Mouse (Mus musculus) liver, postnatal 0 days (tissue): ENCODE data around the gene Lasp1. TPM values are rescaled to one million over a fixed set of nuclear protein-coding genes. Genes with fewer than 3 reads are reported as not detected.

Experiments
- ATAC-seq: fragments of 200-750 bp; cut with Nextera tagmentation; 2 replicates; pipeline ENCODE4 v1.8.0; 2017; ENCODE audit warnings: mild to moderate bottlenecking, moderate library complexity
- DNase-seq: peaks from one replicate; pipeline ENCODE4 v3.0.0-alpha.2; 2016
- H3K27ac ChIP-seq: fragments of 300-500 bp; sonication (generic); 2 replicates; pipeline ENCODE4 v1.5.1; 2014; ENCODE audit warnings: antibody characterized with exemption, moderate library complexity, mild to moderate bottlenecking, low read depth
- H3K27me3 ChIP-seq: fragments of 300-500 bp; sonication (generic); 2 replicates; pipeline ENCODE4 v1.6.1; 2014; ENCODE audit warnings: low read length, control low read depth, mixed read lengths; ENCODE audit not compliant: insufficient read depth
- H3K36me3 ChIP-seq: fragments of 300-500 bp; sonication (generic); replicated peaks from 2 replicates; pipeline ENCODE4 v1.6.1; 2014; ENCODE audit warnings: mild to moderate bottlenecking, control low read depth, low read length, moderate library complexity, mixed read lengths; ENCODE audit not compliant: insufficient read depth
- H3K4me1 ChIP-seq: fragments of 300-500 bp; sonication (generic); 2 replicates; pipeline ENCODE4 v1.6.1; 2014; ENCODE audit warnings: antibody characterized with exemption, mild to moderate bottlenecking, control low read depth; ENCODE audit not compliant: insufficient read depth
- H3K4me2 ChIP-seq: fragments of 300-500 bp; sonication (generic); 2 replicates; pipeline ENCODE4 v1.6.1; 2014; ENCODE audit warnings: low read depth, mild to moderate bottlenecking, low read length, moderate library complexity, mixed read lengths
- H3K4me3 ChIP-seq: fragments of 300-500 bp; sonication (generic); 2 replicates; pipeline ENCODE4 v1.5.1; 2014; ENCODE audit warnings: low read depth, low read length
- H3K9ac ChIP-seq: fragments of 300-500 bp; sonication (generic); replicated peaks from 2 replicates; pipeline ENCODE4 v1.6.1; 2014; ENCODE audit warnings: mild to moderate bottlenecking, moderate library complexity
- H3K9me3 ChIP-seq: fragments of 300-500 bp; sonication (generic); 2 replicates; pipeline ENCODE4 v1.6.1; 2016; ENCODE audit warnings: mild to moderate bottlenecking, control low read depth, low read length, mixed read lengths
- CTCF ChIP-seq: sonication (generic); IDR thresholded peaks from 2 replicates; pipeline ENCODE4 v1.5.1; 2016; ENCODE audit warnings: antibody characterized with exemption, low read depth
- EP300 ChIP-seq: IDR thresholded peaks from 2 replicates; pipeline ENCODE4 v1.6.1; 2016; ENCODE audit warnings: antibody characterized with exemption, low read depth, mild to moderate bottlenecking
- WGBS: fragments of 180-500 bp; shearing (Covaris S2); extraction: QIAGEN DNeasy Blood & Tissue Kit; methylation state at CpG from one replicate; pipeline ENCODE4 v1.1.7; 2014; ENCODE audit not compliant: insufficient replicate concordance; 5-methylcytosine and 5-hydroxymethylcytosine counted together
- polyA plus RNA-seq: library from polyadenylated mRNA; unstranded; fragments of >200 nt; fragmentation: Nextera tagmentation; extraction: Ambion mirVana; gene quantifications from 2 replicates; pipeline ENCODE4 v1.2.1, GENCODE M21; 2015

Lasp1 gene
- polyA plus RNA-seq, result 30.0 and 32.2 TPM in 2 replicates

GRCm38 (mm10) chr11:97798782-97799145 lies at the start of gene Lasp1:
Gene Lasp1, plus strand, starts transcription at chr11:97799000.
- TF ChIP-seq EP300 (no peak), CTCF (no peak)

GRCm38 (mm10) chr11:97753277-97753676 lies 45.5 kb upstream of the Lasp1 start:
- Histone ChIP-seq H3K9me3 (no peaks in the 10 kb centered on the region), H3K27me3 (no peaks in the 10 kb centered on the region), H3K4me1 (no peaks in the 10 kb centered on the region), H3K36me3 (peaks cover 66% of the 10 kb centered on the region), H3K4me2 (no peak overlapping the region), H3K4me3 (no peak overlapping the region), H3K9ac (no peak overlapping the region), H3K27ac (no peak overlapping the region)
- no peak for DNase-seq
- TF ChIP-seq EP300 (no peak), CTCF (no peak)
- no peak for ATAC-seq
- 95% methylated on average over 8 of the region's 8 CpGs for WGBS

More at GRCm38 (mm10) chr11:97798782-97799145, at the start of gene Lasp1:
- H3K27ac ChIP-seq, result peak within 1 kb of the TSS; percentile 94
- no peaks in the 10 kb centered on the region for H3K9me3 ChIP-seq
- H3K4me2 ChIP-seq, result peak within 1 kb of the TSS; percentile 95
- ATAC-seq, result peak; percentile 47
- WGBS, result 1% methylated on average over 11 of the region's 11 CpGs
- no peaks in the 10 kb centered on the region for H3K36me3 ChIP-seq
- no peaks in the 10 kb centered on the region for H3K27me3 ChIP-seq
- peaks cover 17% of the 10 kb centered on the region for H3K4me1 ChIP-seq
- DNase-seq, result peak; percentile 87
- peak within 1 kb of the TSS; percentile 87 for H3K4me3 ChIP-seq
- peak within 1 kb of the TSS; percentile 76 for H3K9ac ChIP-seq

- H3K36me3 ChIP-seq, result peaks cover 58% of the 10 kb centered on the region
- 80% methylated on average over 1 of the region's 1 CpGs for WGBS
- DNase-seq, result no peak
Measured at GRCm38 (mm10) chr11:97758125-97758524, 40.7 kb upstream of the Lasp1 start.

GRCm38 (mm10) chr11:97758942-97759341 lies 39.9 kb upstream of the Lasp1 start:
- Histone ChIP-seq H3K9ac (no peak overlapping the region), H3K27me3 (no peaks in the 10 kb centered on the region), H3K4me1 (no peaks in the 10 kb centered on the region), H3K36me3 (peaks cover 55% of the 10 kb centered on the region), H3K4me3 (no peak overlapping the region), H3K4me2 (no peak overlapping the region), H3K9me3 (no peaks in the 10 kb centered on the region), H3K27ac (no peak overlapping the region)
- 69% methylated on average over 6 of the region's 6 CpGs for WGBS
- DNase-seq (no peak), ATAC-seq (no peak)
- TF ChIP-seq CTCF, result no peak
- TF ChIP-seq EP300, result no peak

More at GRCm38 (mm10) chr11:97758125-97758524, 40.7 kb upstream of the Lasp1 start:
- Histone ChIP-seq H3K4me1 (no peaks in the 10 kb centered on the region), H3K27ac (no peak overlapping the region), H3K9ac (no peak overlapping the region), H3K4me3 (no peak overlapping the region), H3K4me2 (no peak overlapping the region), H3K27me3 (no peaks in the 10 kb centered on the region), H3K9me3 (no peaks in the 10 kb centered on the region)
- ATAC-seq, result no peak
- no peak for TF ChIP-seq EP300
- TF ChIP-seq CTCF, result no peak

- H3K36me3 ChIP-seq, result peaks cover 40% of the 10 kb centered on the region
- no peak for ATAC-seq
- TF ChIP-seq EP300, result no peak
- peak; percentile 45 for TF ChIP-seq CTCF
Measured at GRCm38 (mm10) chr11:97761638-97762037, 37.2 kb upstream of the Lasp1 start.

GRCm38 (mm10) chr11:97766154-97766881 lies 32.5 kb upstream of the Lasp1 start, which contains the start of gene Cwc25:
Gene Cwc25, minus strand, starts transcription at chr11:97766556.
- peaks cover 13% of the 10 kb centered on the region; the same call in 1 of the 2 replicates for H3K4me1 ChIP-seq
- H3K4me2 ChIP-seq, result peak within 1 kb of the TSS; percentile 94
- peak within 1 kb of the TSS; percentile 91 for H3K27ac ChIP-seq
- peak within 1 kb of the TSS; percentile 94 for H3K4me3 ChIP-seq
- H3K36me3 ChIP-seq, result peaks cover 19% of the 10 kb centered on the region
- H3K9ac ChIP-seq, result peak within 1 kb of the TSS; percentile 97
- H3K27me3 ChIP-seq, result no peaks in the 10 kb centered on the region
- under 1% methylated on average over 38 of the region's 38 CpGs for WGBS
- DNase-seq (peak; percentile 96), ATAC-seq (peak; percentile 98)
- TF ChIP-seq CTCF, result no peak
- TF ChIP-seq EP300, result peak; percentile 51; the same call in 1 of the 2 replicates
- no peaks in the 10 kb centered on the region for H3K9me3 ChIP-seq

More at GRCm38 (mm10) chr11:97761638-97762037, 37.2 kb upstream of the Lasp1 start:
- Histone ChIP-seq H3K4me3 (no peak overlapping the region), H3K27ac (no peak overlapping the region), H3K4me1 (peaks cover 10% of the 10 kb centered on the region; the same call in 1 of the 2 replicates), H3K27me3 (no peaks in the 10 kb centered on the region), H3K4me2 (no peak overlapping the region), H3K9me3 (no peaks in the 10 kb centered on the region), H3K9ac (no peak overlapping the region)
- DNase-seq, result no peak
